Mouse (Mus musculus) gastrocnemius, adult 8-10 months (tissue): ENCODE results near the gene Pkd2l1. TPM values are rescaled to one million over a fixed set of nuclear protein-coding genes. Genes with fewer than 3 reads are reported as not detected.

ENCODE experiments used
- DNase-seq, 2 experiments: peaks; one replicate each; pipeline ENCODE4 v3.0.0; 2022; ENCODE audit warnings: low spot score in 2 of 2
- total RNA-seq, 4 experiments: library from RNA; stranded (reverse); gene quantifications; 2 replicates each; pipeline ENCODE4 v1.2.4; 2022

Pkd2l1 gene
- total RNA-seq, 4 experiments from 2014 or later: not detected

DNA sequence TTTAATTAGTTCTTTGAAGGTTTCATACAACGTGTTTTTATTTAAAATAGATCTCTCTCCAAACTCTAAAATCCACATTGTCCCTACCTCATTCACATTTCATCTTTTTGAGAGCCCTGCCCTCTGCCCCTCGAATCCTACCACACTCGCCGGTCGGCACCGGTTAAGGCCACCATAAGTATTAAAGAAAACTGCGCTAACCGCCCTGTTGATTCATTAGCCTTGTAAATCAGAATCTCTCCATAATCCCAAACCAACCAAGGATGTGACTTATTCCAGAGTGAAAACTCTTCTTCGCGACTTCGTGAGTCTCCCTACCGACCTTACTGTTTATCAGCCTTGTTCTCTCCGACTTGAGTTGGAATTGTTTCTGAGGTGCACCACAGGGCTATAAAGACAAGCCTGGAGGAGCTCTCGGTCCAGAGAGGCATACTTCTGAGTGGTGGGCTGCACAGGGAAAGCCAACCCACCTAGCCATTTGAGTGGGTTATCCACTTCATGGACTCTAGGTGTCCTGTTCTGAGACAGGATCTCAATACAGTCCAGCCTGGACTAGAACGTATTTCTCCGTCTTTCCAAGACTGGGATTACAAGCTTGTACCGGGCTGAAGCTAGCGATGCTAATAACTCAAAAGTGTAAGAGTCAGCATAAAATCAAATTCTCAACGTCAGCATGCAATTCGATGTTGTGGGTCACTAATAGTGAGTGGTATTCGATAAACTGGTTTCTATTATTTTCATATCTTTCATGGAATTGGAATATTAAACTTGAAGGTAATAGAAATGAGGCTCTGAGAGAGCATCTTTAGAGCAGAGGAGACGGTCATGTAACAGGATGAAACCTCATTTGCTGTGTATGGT, 84.4 kb downstream of the Pkd2l1 start:
- no peak for DNase-seq

GRCm38 (mm10) chr19:44106831-44107660, 85.2 kb downstream of the Pkd2l1 start, which contains the start of gene Chuk:
TSS of gene Chuk (minus strand) at chr19:44107480.
- DNase-seq: peak; percentile 91 to 93

DNA sequence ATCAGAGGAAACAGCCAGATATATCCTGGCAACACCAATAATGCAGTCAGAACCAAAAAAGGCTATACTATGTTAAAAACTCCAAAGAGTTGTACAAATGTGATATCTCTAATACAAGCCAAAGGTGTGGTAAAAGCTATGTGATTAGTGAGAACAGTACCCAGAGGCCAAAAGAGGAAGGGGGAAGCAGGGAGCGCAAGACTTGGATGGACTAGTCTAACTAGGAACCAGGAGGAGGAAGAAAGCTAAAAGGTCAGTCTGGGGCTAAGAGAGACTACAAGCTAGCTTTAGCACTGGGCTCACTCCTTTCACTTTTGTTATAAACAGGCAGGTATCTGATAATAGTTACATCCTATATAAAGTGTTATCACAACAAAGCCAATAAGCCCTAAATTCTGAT, 87.8 kb downstream of the Pkd2l1 start:
- no peak for DNase-seq

GRCm38 (mm10) chr19:44103001-44103400, 89.2 kb downstream of the Pkd2l1 start:
- DNase-seq: no peak

- DNase-seq: no peak
Observed at GRCm38 (mm10) chr19:44100840-44101239, 91.4 kb downstream of the Pkd2l1 start.

Other genes with a start within 250 kb of the Pkd2l1 start
- under 1 TPM in 3 of 4 experiments, not detected in 1; 0.16 to 0.31 (median 0.17) TPM for gene Cpn1, start 205.9 kb downstream of the Pkd2l1 start, total RNA-seq
- gene Cyp2c23, start 163.2 kb downstream of the Pkd2l1 start, total RNA-seq: under 1 TPM in 2 of 4 experiments, not detected in 2; 0.20 to 0.35 TPM
- gene Erlin1, start 122.7 kb downstream of the Pkd2l1 start, total RNA-seq: 1 to 10 TPM; 3.3 to 5.6 (median 4.5) TPM
- 10 to 100 TPM; 11.9 to 18.3 (median 14.9) TPM for gene Chuk, start 85.0 kb downstream of the Pkd2l1 start, total RNA-seq
- 1 to 10 TPM; 6.3 to 8.0 (median 6.5) TPM for gene Cwf19l1, start 56.6 kb downstream of the Pkd2l1 start, total RNA-seq
- 10 to 100 TPM; 13.0 to 16.2 (median 14.0) TPM for gene Bloc1s2, start 46.0 kb downstream of the Pkd2l1 start, total RNA-seq
- gene Scd3, start 10.8 kb upstream of the Pkd2l1 start, total RNA-seq: not detected
- gene Scd2, start 101.2 kb upstream of the Pkd2l1 start, total RNA-seq: 1 to 10 TPM; 3.7 to 7.8 (median 7.1) TPM
- gene Scd4, start 140.7 kb upstream of the Pkd2l1 start, total RNA-seq: under 1 TPM in 1 of 4 experiments, not detected in 3; 0.13 TPM
- 10 to 100 TPM in 3 of 4 experiments, 1 to 10 TPM in 1; 9.2 to 25.2 (median 14.3) TPM for gene Scd1, start 215.4 kb upstream of the Pkd2l1 start, total RNA-seq